Mouse (Mus musculus): ENCODE measurements at regions not wholly inside any gene's neighbourhood (a gene's known extent, or its start where the extent isn't known, plus 50 kb on each side); places are given as distances from the start of the nearest gene placed in this dataset.

- Histone ChIP-seq H3K4me3 (ENCODE audit: low read length) (no peak overlapping the region), H3K9ac (ENCODE audit: low read length) (no peak overlapping the region), H3K27me3 (ENCODE audit: control insufficient read depth, insufficient read depth, low read depth, low read length) (no peaks in the 10 kb centered on the region), H3K36me3 (ENCODE audit: control insufficient read depth, insufficient read depth, low read length) (no peaks in the 10 kb centered on the region), H3K4me2 (ENCODE audit: low read depth, low read length) (no peak overlapping the region), H3K4me1 (replicated peaks; ENCODE audit: control insufficient read depth, insufficient read depth, low read length) (no peaks in the 10 kb centered on the region), H3K27ac (ENCODE audit: low read length) (no peak overlapping the region), H3K9me3 (ENCODE audit: control insufficient read depth, low read length) (no peaks in the 10 kb centered on the region)
- 43% methylated on average over 6 of the region's 6 CpGs for WGBS
- no peak for ATAC-seq (ENCODE audit: low read depth)
Measured at GRCm38 (mm10) chr9:52415706-52416105, 247.3 kb upstream of the Zc3h12c start.

- Histone ChIP-seq H3K4me2 (ENCODE audit: low read depth, low read length) (no peak overlapping the region), H3K9ac (ENCODE audit: low read length) (no peak overlapping the region), H3K27ac (ENCODE audit: low read length) (no peak overlapping the region), H3K4me3 (ENCODE audit: low read length) (no peak overlapping the region), H3K9me3 (ENCODE audit: control insufficient read depth, low read length) (no peaks in the 10 kb centered on the region), H3K4me1 (replicated peaks; ENCODE audit: control insufficient read depth, insufficient read depth, low read length) (no peaks in the 10 kb centered on the region), H3K27me3 (ENCODE audit: control insufficient read depth, insufficient read depth, low read depth, low read length) (no peaks in the 10 kb centered on the region), H3K36me3 (ENCODE audit: control insufficient read depth, insufficient read depth, low read length) (no peaks in the 10 kb centered on the region)
- ATAC-seq (ENCODE audit: low read depth): no peak
- WGBS: 91% methylated on average over 6 of the region's 6 CpGs
Measured at GRCm38 (mm10) chr9:52407841-52408240, 239.5 kb upstream of the Zc3h12c start.

- H3K4me1 ChIP-seq (replicated peaks; ENCODE audit: control insufficient read depth, insufficient read depth, low read length): no peaks in the 10 kb centered on the region
- H3K9ac ChIP-seq (ENCODE audit: low read length): no peak overlapping the region
- no peak overlapping the region for H3K27ac ChIP-seq (ENCODE audit: low read length)
- H3K27me3 ChIP-seq (ENCODE audit: control insufficient read depth, insufficient read depth, low read depth, low read length): no peaks in the 10 kb centered on the region
- ATAC-seq (ENCODE audit: low read depth): no peak
- no peak overlapping the region for H3K4me3 ChIP-seq (ENCODE audit: low read length)
- 82% methylated on average over 2 of the region's 2 CpGs for WGBS
- H3K4me2 ChIP-seq (ENCODE audit: low read depth, low read length): no peak overlapping the region
- no peaks in the 10 kb centered on the region for H3K36me3 ChIP-seq (ENCODE audit: control insufficient read depth, insufficient read depth, low read length)
- H3K9me3 ChIP-seq (ENCODE audit: control insufficient read depth, low read length): no peaks in the 10 kb centered on the region
Measured at GRCm38 (mm10) chr9:52402496-52402895, 234.1 kb upstream of the Zc3h12c start.

GRCm38 (mm10) chr9:52379031-52379430, 210.7 kb upstream of the Zc3h12c start:
- ATAC-seq (ENCODE audit: low read depth): no peak
- H3K9me3 ChIP-seq (ENCODE audit: control insufficient read depth, low read length): no peaks in the 10 kb centered on the region
- no peaks in the 10 kb centered on the region for H3K36me3 ChIP-seq (ENCODE audit: control insufficient read depth, insufficient read depth, low read length)
- H3K4me3 ChIP-seq (ENCODE audit: low read length): no peak overlapping the region
- H3K4me2 ChIP-seq (ENCODE audit: low read depth, low read length): no peak overlapping the region
- H3K27me3 ChIP-seq (ENCODE audit: control insufficient read depth, insufficient read depth, low read depth, low read length): no peaks in the 10 kb centered on the region
- H3K4me1 ChIP-seq (replicated peaks; ENCODE audit: control insufficient read depth, insufficient read depth, low read length): no peaks in the 10 kb centered on the region
- no peak overlapping the region for H3K27ac ChIP-seq (ENCODE audit: low read length)
- 42% methylated on average over 2 of the region's 2 CpGs for WGBS
- H3K9ac ChIP-seq (ENCODE audit: low read length): no peak overlapping the region

GRCm38 (mm10) chr9:52377761-52378160, 209.4 kb upstream of the Zc3h12c start:
- Histone ChIP-seq H3K9ac (ENCODE audit: low read length) (no peak overlapping the region), H3K4me3 (ENCODE audit: low read length) (no peak overlapping the region), H3K9me3 (ENCODE audit: control insufficient read depth, low read length) (no peaks in the 10 kb centered on the region), H3K27ac (ENCODE audit: low read length) (no peak overlapping the region), H3K4me2 (ENCODE audit: low read depth, low read length) (no peak overlapping the region), H3K4me1 (replicated peaks; ENCODE audit: control insufficient read depth, insufficient read depth, low read length) (no peaks in the 10 kb centered on the region), H3K36me3 (ENCODE audit: control insufficient read depth, insufficient read depth, low read length) (no peaks in the 10 kb centered on the region), H3K27me3 (ENCODE audit: control insufficient read depth, insufficient read depth, low read depth, low read length) (no peaks in the 10 kb centered on the region)
- no peak for ATAC-seq (ENCODE audit: low read depth)

GRCm38 (mm10) chr9:52376914-52377313, 208.5 kb upstream of the Zc3h12c start:
- Histone ChIP-seq H3K4me3 (ENCODE audit: low read length) (no peak overlapping the region), H3K36me3 (ENCODE audit: control insufficient read depth, insufficient read depth, low read length) (no peaks in the 10 kb centered on the region), H3K9me3 (ENCODE audit: control insufficient read depth, low read length) (no peaks in the 10 kb centered on the region), H3K4me2 (ENCODE audit: low read depth, low read length) (no peak overlapping the region), H3K27me3 (ENCODE audit: control insufficient read depth, insufficient read depth, low read depth, low read length) (no peaks in the 10 kb centered on the region), H3K9ac (ENCODE audit: low read length) (no peak overlapping the region), H3K4me1 (replicated peaks; ENCODE audit: control insufficient read depth, insufficient read depth, low read length) (no peaks in the 10 kb centered on the region), H3K27ac (ENCODE audit: low read length) (no peak overlapping the region)
- WGBS: 81% methylated on average over 3 of the region's 3 CpGs
- no peak for ATAC-seq (ENCODE audit: low read depth)

GRCm38 (mm10) chr9:52371296-52371695, 202.9 kb upstream of the Zc3h12c start:
- no peak overlapping the region for H3K4me3 ChIP-seq (ENCODE audit: low read length)
- WGBS: 97% methylated on average over 1 of the region's 1 CpGs
- H3K9ac ChIP-seq (ENCODE audit: low read length): no peak overlapping the region
- H3K9me3 ChIP-seq (ENCODE audit: control insufficient read depth, low read length): no peaks in the 10 kb centered on the region
- H3K4me2 ChIP-seq (ENCODE audit: low read depth, low read length): no peak overlapping the region
- H3K36me3 ChIP-seq (ENCODE audit: control insufficient read depth, insufficient read depth, low read length): no peaks in the 10 kb centered on the region
- no peak overlapping the region for H3K27ac ChIP-seq (ENCODE audit: low read length)
- ATAC-seq (ENCODE audit: low read depth): no peak
- H3K27me3 ChIP-seq (ENCODE audit: control insufficient read depth, insufficient read depth, low read depth, low read length): no peaks in the 10 kb centered on the region
- H3K4me1 ChIP-seq (replicated peaks; ENCODE audit: control insufficient read depth, insufficient read depth, low read length): no peaks in the 10 kb centered on the region

- no peaks in the 10 kb centered on the region for H3K9me3 ChIP-seq (ENCODE audit: control insufficient read depth, low read length)
- no peak for ATAC-seq (ENCODE audit: low read depth)
- no peaks in the 10 kb centered on the region for H3K36me3 ChIP-seq (ENCODE audit: control insufficient read depth, insufficient read depth, low read length)
- H3K4me2 ChIP-seq (ENCODE audit: low read depth, low read length): no peak overlapping the region
- H3K9ac ChIP-seq (ENCODE audit: low read length): no peak overlapping the region
- no peaks in the 10 kb centered on the region for H3K4me1 ChIP-seq (replicated peaks; ENCODE audit: control insufficient read depth, insufficient read depth, low read length)
- H3K4me3 ChIP-seq (ENCODE audit: low read length): no peak overlapping the region
- H3K27ac ChIP-seq (ENCODE audit: low read length): no peak overlapping the region
- H3K27me3 ChIP-seq (ENCODE audit: control insufficient read depth, insufficient read depth, low read depth, low read length): no peaks in the 10 kb centered on the region
- 69% methylated on average over 9 of the region's 9 CpGs for WGBS
Measured at GRCm38 (mm10) chr9:52368911-52369310, 200.5 kb upstream of the Zc3h12c start.

GRCm38 (mm10) chr9:52368080-52368479, 199.7 kb upstream of the Zc3h12c start:
- Histone ChIP-seq H3K27ac (ENCODE audit: low read length) (no peak overlapping the region), H3K36me3 (ENCODE audit: control insufficient read depth, insufficient read depth, low read length) (no peaks in the 10 kb centered on the region), H3K27me3 (ENCODE audit: control insufficient read depth, insufficient read depth, low read depth, low read length) (no peaks in the 10 kb centered on the region), H3K4me2 (ENCODE audit: low read depth, low read length) (no peak overlapping the region), H3K9me3 (ENCODE audit: control insufficient read depth, low read length) (no peaks in the 10 kb centered on the region), H3K9ac (ENCODE audit: low read length) (no peak overlapping the region), H3K4me1 (replicated peaks; ENCODE audit: control insufficient read depth, insufficient read depth, low read length) (no peaks in the 10 kb centered on the region), H3K4me3 (ENCODE audit: low read length) (no peak overlapping the region)
- no peak for ATAC-seq (ENCODE audit: low read depth)
- 67% methylated on average over 3 of the region's 3 CpGs for WGBS

GRCm38 (mm10) chr9:52366046-52366445, 197.7 kb upstream of the Zc3h12c start:
- Histone ChIP-seq H3K4me3 (ENCODE audit: low read length) (no peak overlapping the region), H3K4me1 (replicated peaks; ENCODE audit: control insufficient read depth, insufficient read depth, low read length) (no peaks in the 10 kb centered on the region), H3K9me3 (ENCODE audit: control insufficient read depth, low read length) (no peaks in the 10 kb centered on the region), H3K4me2 (ENCODE audit: low read depth, low read length) (no peak overlapping the region), H3K9ac (ENCODE audit: low read length) (no peak overlapping the region), H3K36me3 (ENCODE audit: control insufficient read depth, insufficient read depth, low read length) (no peaks in the 10 kb centered on the region), H3K27me3 (ENCODE audit: control insufficient read depth, insufficient read depth, low read depth, low read length) (no peaks in the 10 kb centered on the region), H3K27ac (ENCODE audit: low read length) (no peak overlapping the region)
- 47% methylated on average over 9 of the region's 9 CpGs for WGBS
- ATAC-seq (ENCODE audit: low read depth): no peak
